Mouse (Mus musculus) lung, embryonic 14.5 days (tissue): ENCODE measurements at regions not wholly inside any gene's neighbourhood (a gene's known extent, or its start where the extent isn't known, plus 50 kb on each side); places are given as distances from the start of the nearest gene placed in this dataset.

ENCODE experiments used
- ATAC-seq: fragments of 200-750 bp; cut with Nextera tagmentation; 2 replicates; pipeline ENCODE4 v1.8.0; 2017; ENCODE audit warnings: mild to moderate bottlenecking, moderate TSS enrichment, moderate library complexity; ENCODE audit not compliant: insufficient read depth
- DNase-seq: peaks from one replicate; pipeline ENCODE4 v3.0.0-alpha.2; 2015
- H3K27ac ChIP-seq: fragments of 300-500 bp; sonication (generic); 2 replicates; pipeline ENCODE4 v1.5.1; 2014; ENCODE audit warnings: low read depth, mild to moderate bottlenecking, moderate library complexity
- H3K27me3 ChIP-seq: fragments of 300-500 bp; sonication (generic); 2 replicates; pipeline ENCODE4 v1.6.1; 2014; ENCODE audit warnings: low read length, control low read depth; ENCODE audit not compliant: insufficient read depth
- H3K36me3 ChIP-seq: fragments of 300-500 bp; sonication (generic); 2 replicates; pipeline ENCODE4 v1.6.1; 2014; ENCODE audit warnings: control low read depth; ENCODE audit not compliant: insufficient read depth
- H3K4me1 ChIP-seq: fragments of 300-500 bp; sonication (generic); 2 replicates; pipeline ENCODE4 v1.6.1; 2014; ENCODE audit warnings: antibody characterized with exemption, control low read depth; ENCODE audit not compliant: insufficient read depth
- H3K4me2 ChIP-seq: fragments of 300-500 bp; sonication (generic); 2 replicates; pipeline ENCODE4 v1.6.1; 2014; ENCODE audit warnings: mild to moderate bottlenecking
- H3K4me3 ChIP-seq: fragments of 300-500 bp; sonication (generic); 2 replicates; pipeline ENCODE4 v1.5.1; 2014; ENCODE audit warnings: low read depth, low read length
- H3K9ac ChIP-seq: fragments of 300-500 bp; sonication (generic); 2 replicates; pipeline ENCODE4 v1.6.1; 2014
- H3K9me3 ChIP-seq: fragments of 300-500 bp; sonication (generic); 2 replicates; pipeline ENCODE4 v1.6.1; 2016; ENCODE audit warnings: low read depth, low read length, control low read depth
- CTCF ChIP-seq: IDR thresholded peaks from 2 replicates; pipeline ENCODE4 v1.5.1; 2016; ENCODE audit warnings: antibody characterized with exemption, low read depth
- WGBS: fragments of 180-500 bp; shearing (Covaris S2); extraction: QIAGEN DNeasy Blood & Tissue Kit; methylation state at CpG from one replicate; pipeline ENCODE4 v1.1.7; 2014; 5-methylcytosine and 5-hydroxymethylcytosine counted together

- DNase-seq, result no peak
- no peak overlapping the region for H3K27ac ChIP-seq
- no peaks in the 10 kb centered on the region for H3K9me3 ChIP-seq
- no peaks in the 10 kb centered on the region for H3K27me3 ChIP-seq
- H3K9ac ChIP-seq, result no peak overlapping the region
- 45% methylated on average over 3 of the region's 3 CpGs for WGBS
- H3K36me3 ChIP-seq, result no peaks in the 10 kb centered on the region
- TF ChIP-seq CTCF, result no peak
- no peak overlapping the region for H3K4me2 ChIP-seq
- no peak overlapping the region for H3K4me3 ChIP-seq
- no peak for ATAC-seq
- no peaks in the 10 kb centered on the region for H3K4me1 ChIP-seq
Observed at GRCm38 (mm10) chr19:14955969-14956368, 358.1 kb upstream of the Tle4 start.

GRCm38 (mm10) chr19:14940207-14940952 lies 342.5 kb upstream of the Tle4 start:
- Histone ChIP-seq H3K27me3 (no peaks in the 10 kb centered on the region), H3K36me3 (no peaks in the 10 kb centered on the region), H3K27ac (no peak overlapping the region), H3K4me3 (no peak overlapping the region), H3K4me2 (no peak overlapping the region), H3K9me3 (no peaks in the 10 kb centered on the region), H3K9ac (no peak overlapping the region), H3K4me1 (no peaks in the 10 kb centered on the region)
- no peak for ATAC-seq
- TF ChIP-seq CTCF, result no peak
- DNase-seq, result no peak
- 70% methylated on average over 9 of the region's 9 CpGs for WGBS

GRCm38 (mm10) chr19:14922238-14922637 lies 324.4 kb upstream of the Tle4 start:
- 42% methylated on average over 1 of the region's 1 CpGs for WGBS
- Histone ChIP-seq H3K4me3 (no peak overlapping the region), H3K36me3 (no peaks in the 10 kb centered on the region), H3K9me3 (no peaks in the 10 kb centered on the region), H3K27ac (no peak overlapping the region), H3K27me3 (no peaks in the 10 kb centered on the region), H3K4me2 (no peak overlapping the region), H3K9ac (no peak overlapping the region), H3K4me1 (no peaks in the 10 kb centered on the region)
- peak; percentile 62 for DNase-seq
- TF ChIP-seq CTCF, result no peak
- 0 out of 2 replicates have a peak, but pooled peaks have one; percentile 35 for ATAC-seq

GRCm38 (mm10) chr19:14911056-14911850 lies 313.4 kb upstream of the Tle4 start:
- Histone ChIP-seq H3K4me3 (no peak overlapping the region), H3K27ac (no peak overlapping the region), H3K9ac (no peak overlapping the region), H3K4me1 (no peaks in the 10 kb centered on the region), H3K27me3 (no peaks in the 10 kb centered on the region), H3K9me3 (no peaks in the 10 kb centered on the region), H3K36me3 (no peaks in the 10 kb centered on the region), H3K4me2 (no peak overlapping the region)
- no peak for DNase-seq
- no peak for ATAC-seq
- WGBS, result 90% methylated on average over 11 of the region's 11 CpGs
- TF ChIP-seq CTCF, result no peak

GRCm38 (mm10) chr19:14894875-14895274 lies 297.0 kb upstream of the Tle4 start:
- no peak for TF ChIP-seq CTCF
- Histone ChIP-seq H3K9ac (no peak overlapping the region), H3K4me2 (no peak overlapping the region), H3K9me3 (no peaks in the 10 kb centered on the region), H3K27me3 (no peaks in the 10 kb centered on the region), H3K36me3 (no peaks in the 10 kb centered on the region), H3K27ac (no peak overlapping the region), H3K4me1 (0 out of 2 replicates have a peak, but pooled peaks cover 4% of the 10 kb centered on the region), H3K4me3 (no peak overlapping the region)
- DNase-seq, result peak; percentile 42
- no peak; the same call in 1 of the 2 replicates for ATAC-seq
- 64% methylated on average over 2 of the region's 2 CpGs for WGBS

- H3K4me1 ChIP-seq, result 0 out of 2 replicates have a peak, but pooled peaks cover 7% of the 10 kb centered on the region
- H3K9ac ChIP-seq, result no peak overlapping the region
- H3K4me3 ChIP-seq, result no peak overlapping the region
- TF ChIP-seq CTCF, result no peak
- H3K27ac ChIP-seq, result no peak overlapping the region
- H3K36me3 ChIP-seq, result no peaks in the 10 kb centered on the region
- no peaks in the 10 kb centered on the region for H3K9me3 ChIP-seq
- no peak for ATAC-seq
- no peak overlapping the region for H3K4me2 ChIP-seq
- no peak for DNase-seq
- 69% methylated on average over 6 of the region's 6 CpGs for WGBS
- H3K27me3 ChIP-seq, result no peaks in the 10 kb centered on the region
Observed at GRCm38 (mm10) chr19:14892390-14892758, 294.5 kb upstream of the Tle4 start.

GRCm38 (mm10) chr19:14891689-14892389 lies 294.0 kb upstream of the Tle4 start:
- Histone ChIP-seq H3K27me3 (no peaks in the 10 kb centered on the region), H3K4me3 (no peak overlapping the region), H3K27ac (no peak overlapping the region), H3K4me1 (0 out of 2 replicates have a peak, but pooled peaks cover 7% of the 10 kb centered on the region), H3K9ac (no peak overlapping the region), H3K36me3 (no peaks in the 10 kb centered on the region), H3K4me2 (peak overlapping the region; percentile 52; the same call in 1 of the 2 replicates), H3K9me3 (no peaks in the 10 kb centered on the region)
- 24% methylated on average over 7 of the region's 8 CpGs for WGBS
- no peak for ATAC-seq
- no peak for TF ChIP-seq CTCF
- DNase-seq, result peak; percentile 14
